Mouse (Mus musculus): ENCODE measurements at regions not wholly inside any gene's neighbourhood (a gene's known extent, or its start where the extent isn't known, plus 50 kb on each side); places are given as distances from the start of the nearest gene placed in this dataset.

- DNase-seq: peak; percentile 27
These were observed 64.7 kb upstream of the Dlg1 start for GRCm38 (mm10) chr16:31598409-31598988.

- no peak for DNase-seq
These were observed 64.2 kb upstream of the Dlg1 start for GRCm38 (mm10) chr16:31598989-31599421.

- peak; percentile 55 for DNase-seq
These were observed 62.0 kb upstream of the Dlg1 start for GRCm38 (mm10) chr16:31601278-31601677.

DNA sequence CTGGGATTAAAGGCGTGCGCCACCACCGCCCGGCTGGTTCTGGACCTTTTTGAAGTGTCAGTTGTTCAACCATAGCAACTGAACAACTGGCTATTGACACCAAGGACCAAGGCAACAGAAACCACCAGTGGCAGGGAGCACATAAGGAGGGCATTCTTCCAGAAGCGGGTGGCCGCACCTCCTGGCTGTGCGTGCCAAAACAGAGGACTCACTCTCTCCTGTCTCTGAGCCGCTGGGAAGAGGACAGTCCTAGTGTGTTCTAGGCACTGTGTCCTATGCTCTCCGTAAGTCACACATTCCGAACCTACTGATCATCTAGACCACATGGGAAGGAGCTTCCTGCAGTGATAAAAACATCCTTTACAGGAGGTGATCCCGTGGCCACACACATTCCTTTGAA lies 60.1 kb upstream of the Dlg1 start:
- no peak for DNase-seq

DNA sequence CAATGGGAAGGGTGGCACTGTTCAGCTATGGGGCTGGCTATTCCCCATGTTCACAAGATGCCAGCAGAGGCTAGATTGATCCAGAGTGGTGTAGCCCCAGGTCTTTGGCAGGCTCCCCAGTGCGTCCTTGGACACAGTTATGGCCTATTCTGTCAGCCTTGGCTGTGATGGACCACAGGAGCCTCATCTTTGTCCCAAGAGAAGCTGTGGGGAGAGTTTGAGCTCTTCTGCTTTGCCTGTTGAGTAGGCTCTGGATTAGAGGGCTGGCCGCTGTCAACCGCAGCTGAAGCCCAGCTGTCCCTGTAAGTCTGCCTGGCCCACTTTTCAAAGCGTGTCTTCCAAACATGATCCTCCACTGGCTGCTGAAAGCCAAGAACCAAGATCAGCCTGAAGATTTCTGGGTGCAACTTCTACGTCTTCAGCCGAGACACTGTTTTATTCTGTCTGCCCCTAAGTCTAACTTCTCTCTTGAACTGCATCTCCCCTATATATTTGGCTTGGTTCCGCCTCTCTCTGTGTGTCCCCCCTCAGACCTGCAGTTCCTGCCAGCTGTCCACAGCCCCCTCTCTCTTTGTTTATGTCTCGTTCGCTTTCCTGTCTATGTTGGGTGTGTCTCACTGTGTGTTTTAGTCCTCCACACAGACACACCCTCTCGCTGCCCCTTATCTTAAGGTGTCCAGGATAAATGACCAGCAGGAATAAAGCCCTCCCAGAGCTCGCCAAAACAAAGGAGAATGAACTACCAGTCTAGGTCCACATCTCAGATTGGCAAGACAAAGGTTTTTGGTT lies 56.7 kb upstream of the Dlg1 start:
- peak; percentile 63 for DNase-seq

DNA sequence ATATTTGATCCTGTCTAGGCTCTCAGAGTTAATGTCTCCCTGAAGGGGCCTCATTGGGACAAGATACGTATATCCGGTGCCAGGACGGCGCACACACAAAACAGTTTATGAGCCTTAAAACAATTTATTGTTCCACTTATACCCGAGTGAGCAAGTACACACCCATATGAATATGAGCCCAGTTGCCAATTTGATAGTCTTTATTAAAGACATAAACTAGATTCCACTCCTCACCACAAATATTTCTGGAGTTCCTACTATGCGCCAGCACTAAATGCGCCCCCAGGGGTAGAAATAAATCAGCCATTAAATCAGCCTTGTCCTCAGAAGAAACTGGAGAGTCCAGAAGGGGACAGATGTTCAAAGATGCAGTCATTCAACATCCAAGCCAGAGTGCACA lies 54.3 kb upstream of the Dlg1 start:
- DNase-seq: no peak

DNA sequence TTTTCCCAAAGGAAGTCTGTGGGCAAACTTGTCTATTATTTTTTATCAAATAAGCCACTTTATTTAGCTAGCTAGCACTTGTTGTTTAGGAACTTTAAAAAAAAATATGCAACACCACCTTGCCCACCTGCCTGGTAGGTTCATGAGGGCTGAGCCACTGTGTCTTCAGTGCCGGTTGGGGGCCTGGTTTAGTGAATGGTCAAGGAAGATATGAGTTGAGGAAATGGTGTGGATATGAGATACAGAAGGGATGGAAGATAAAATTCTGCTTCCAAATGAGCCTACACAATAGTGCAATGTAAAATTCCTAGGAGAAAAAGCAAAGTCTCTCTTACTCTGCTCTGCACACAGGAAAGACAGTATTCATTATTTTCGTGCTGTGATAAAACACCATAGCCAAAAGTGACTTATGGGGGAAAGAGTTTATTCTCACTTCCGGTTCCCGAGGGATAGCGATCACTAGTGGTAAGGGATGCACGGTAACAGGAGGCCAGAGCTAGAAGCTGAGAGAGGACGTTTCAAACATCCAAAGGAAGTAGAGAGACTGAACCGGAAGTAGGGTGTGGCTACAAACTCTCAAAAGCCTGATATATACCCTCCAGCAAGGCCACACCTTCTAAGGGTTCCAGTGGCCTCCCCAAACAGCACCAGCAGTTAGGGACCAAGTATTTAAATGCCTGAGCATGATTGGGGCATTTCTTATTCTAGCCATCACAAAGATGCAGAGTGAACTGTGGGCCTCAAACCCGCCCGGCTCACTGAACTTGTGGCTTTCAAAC lies 53.7 kb upstream of the Dlg1 start:
- DNase-seq: no peak
